Mouse (Mus musculus) heart, adult 18-20 months (tissue): ENCODE results near the gene Sox12. TPM values are rescaled to one million over a fixed set of nuclear protein-coding genes. Genes with fewer than 3 reads are reported as not detected.
"Not testable (repeated sequence)": the region's sequence is repeated elsewhere in the genome, so short reads cannot be mapped to it uniquely, and the experiment has no call there.

Experiments used
- DNase-seq, 2 experiments: peaks; one replicate each; pipeline ENCODE4 v3.0.0; 2021 to 2022; ENCODE audit warnings: mixed read lengths in 1 of 2
- long read RNA-seq, 2 experiments: library from polyadenylated mRNA; stranded (forward); transcript quantifications; one replicate each; pipeline ENCODE4 v2.0.0; 2021
- total RNA-seq, 2 experiments: library from RNA; stranded (reverse); gene quantifications; 2 replicates each; pipeline ENCODE4 v1.2.3; 2021

Gene Sox12
- total RNA-seq = 1 to 10 TPM; 5.7 to 5.8 TPM
- long read RNA-seq, experiment 1, full-length matches to known transcripts = 11 of 11 reads
- long read RNA-seq, experiment 1, partial matches to known transcripts = 0 of 11 reads
- long read RNA-seq, experiment 1, other reads (novel, unspliced or antisense) = 0 of 11 reads
- long read RNA-seq, experiment 2, full-length matches to known transcripts = 1 of 1 reads
- long read RNA-seq, experiment 2, partial matches to known transcripts = 0 of 1 reads
- long read RNA-seq, experiment 2, other reads (novel, unspliced or antisense) = 0 of 1 reads

DNA sequence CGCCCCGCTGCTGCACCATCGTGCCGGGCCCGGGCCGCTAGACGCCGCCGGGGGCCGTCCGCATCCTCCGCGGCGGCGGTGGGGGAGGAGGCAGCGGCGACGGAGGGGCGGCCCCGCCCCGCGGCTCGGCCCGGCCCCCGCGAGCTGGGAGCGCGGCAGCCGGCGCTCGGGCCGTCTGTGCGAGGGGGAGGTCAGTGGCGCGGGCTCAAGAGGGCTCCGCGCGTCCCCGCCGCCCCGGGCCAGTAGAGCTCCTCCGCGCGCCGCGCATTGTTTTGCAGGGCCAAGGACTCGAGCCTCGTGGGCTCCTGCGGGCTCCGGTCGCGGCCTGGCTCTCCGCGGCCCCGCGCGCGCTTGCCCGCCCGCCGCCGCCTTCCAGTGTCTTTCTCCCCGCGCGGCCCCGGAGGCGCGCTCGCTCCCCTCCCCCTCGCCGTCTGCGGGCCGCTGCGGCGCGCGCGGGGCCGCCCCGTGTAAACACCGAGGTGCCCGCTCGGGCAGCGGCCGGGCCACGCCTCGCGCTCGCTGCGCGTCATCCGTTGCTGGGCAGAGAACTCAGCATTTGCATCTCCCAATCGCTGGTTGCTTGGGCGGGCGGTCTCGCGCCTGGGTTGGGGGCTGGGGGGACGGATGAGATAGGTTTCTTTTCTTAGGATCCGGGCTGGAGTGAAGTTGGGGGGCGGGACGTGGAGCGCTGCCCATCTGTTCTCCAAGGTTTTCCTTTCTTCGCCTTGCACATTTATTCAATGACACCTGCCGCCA is at the start of gene Sox12:
Gene Sox12 (minus strand): TSS at position 384 of the 756 bp plus-strand sequence.
- DNase-seq = peak; percentile 94 to 98

DNA sequence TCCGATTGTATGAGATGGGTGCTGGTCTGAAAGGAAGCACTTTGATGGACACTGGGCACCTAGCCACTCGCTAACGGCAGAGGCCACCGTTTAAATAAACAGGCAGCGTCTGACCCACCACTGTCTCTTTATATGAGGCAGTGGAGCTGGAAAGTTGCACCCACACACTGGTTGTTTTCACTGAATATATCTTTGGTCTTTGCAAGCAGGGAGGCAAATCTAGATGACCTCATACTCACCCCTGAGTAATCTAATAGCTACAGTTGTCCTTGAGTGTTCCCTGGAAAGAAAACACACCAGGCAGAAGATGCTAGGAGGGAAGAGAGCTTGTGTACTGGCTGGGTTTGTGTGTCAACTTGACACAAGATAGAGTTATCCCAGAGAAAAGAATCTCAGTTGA is 49.6 kb upstream of the Sox12 start:
- no peak for DNase-seq

DNA sequence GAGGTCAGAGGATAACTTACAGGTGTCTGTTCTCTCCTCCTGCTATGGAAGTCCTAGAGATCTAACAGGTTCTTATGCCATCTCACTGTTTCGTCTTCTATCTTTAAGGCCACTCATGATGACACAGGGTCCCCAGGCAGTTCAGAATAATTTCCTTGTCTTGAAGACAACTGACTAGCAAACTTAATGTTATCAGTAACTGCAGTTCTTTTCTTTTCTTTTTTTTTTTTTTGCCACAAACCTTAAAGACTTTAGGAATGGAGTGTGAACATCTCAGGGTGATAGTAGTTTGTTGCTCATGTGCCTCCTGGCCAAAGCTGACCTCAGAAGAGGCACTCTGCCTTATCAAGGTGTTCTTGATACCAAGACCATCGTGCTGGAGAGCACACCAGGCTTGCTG is 48.8 kb upstream of the Sox12 start:
- DNase-seq = no peak

DNA sequence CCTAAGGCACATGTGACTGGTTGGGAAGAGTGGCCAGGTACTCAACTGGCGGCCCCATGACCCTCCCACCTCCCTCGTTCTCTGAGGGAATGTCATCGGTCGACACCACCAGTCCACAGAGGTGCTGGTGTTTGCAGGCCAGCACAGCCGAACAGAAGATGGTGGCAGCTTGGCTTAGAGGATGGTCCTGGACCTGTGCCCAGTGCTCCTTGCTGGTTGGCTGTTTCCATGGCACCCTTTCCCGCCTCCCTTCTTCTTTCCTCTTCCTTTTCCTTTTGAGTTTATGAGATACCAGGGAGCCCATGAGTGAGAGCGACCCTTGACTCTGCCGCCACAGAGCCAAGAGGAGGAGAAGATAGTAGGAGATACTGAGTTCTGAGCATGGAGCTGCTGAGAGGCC is 45.4 kb upstream of the Sox12 start:
- DNase-seq = no peak

DNA sequence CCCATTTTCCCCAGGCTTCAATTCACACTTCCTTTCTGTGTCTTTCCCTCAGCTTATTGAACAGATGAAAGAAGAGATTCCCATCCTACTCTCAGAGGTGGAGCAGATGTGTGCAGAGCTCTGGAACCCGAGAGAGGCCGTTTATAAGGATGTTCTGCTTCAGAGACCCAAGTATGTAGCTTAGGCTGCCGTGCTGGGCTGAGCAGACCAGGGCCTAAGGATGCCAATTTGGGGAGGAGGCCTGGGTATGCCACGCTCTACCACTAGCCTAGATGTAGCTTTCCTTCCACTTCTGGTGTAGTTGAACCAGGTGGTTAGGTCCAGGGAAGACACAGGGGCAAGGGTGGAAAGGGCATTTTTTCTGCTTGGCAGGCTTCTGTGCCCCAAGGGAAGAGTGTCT is 44.5 kb upstream of the Sox12 start:
- DNase-seq = no peak

DNA sequence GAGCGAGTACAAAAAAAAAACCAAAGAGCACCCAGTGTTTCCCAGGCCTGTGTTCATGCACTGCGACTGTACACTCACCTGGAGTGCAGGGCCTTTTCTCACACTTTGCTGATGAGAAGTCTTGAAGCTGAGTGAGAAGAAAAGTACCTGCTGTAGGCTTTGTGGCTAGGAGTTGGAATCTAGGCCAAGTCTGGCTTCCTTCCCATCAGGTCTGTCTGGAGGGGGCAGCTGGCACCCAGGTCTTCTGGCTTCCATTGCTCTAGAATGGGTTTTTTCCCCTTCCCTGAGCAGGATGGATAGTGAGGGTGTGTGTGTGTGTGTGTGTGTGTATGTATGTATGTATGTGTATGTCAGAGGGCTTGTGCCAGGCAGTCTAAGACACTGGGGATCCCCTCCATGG is 42.0 kb upstream of the Sox12 start:
- no peak for DNase-seq

DNA sequence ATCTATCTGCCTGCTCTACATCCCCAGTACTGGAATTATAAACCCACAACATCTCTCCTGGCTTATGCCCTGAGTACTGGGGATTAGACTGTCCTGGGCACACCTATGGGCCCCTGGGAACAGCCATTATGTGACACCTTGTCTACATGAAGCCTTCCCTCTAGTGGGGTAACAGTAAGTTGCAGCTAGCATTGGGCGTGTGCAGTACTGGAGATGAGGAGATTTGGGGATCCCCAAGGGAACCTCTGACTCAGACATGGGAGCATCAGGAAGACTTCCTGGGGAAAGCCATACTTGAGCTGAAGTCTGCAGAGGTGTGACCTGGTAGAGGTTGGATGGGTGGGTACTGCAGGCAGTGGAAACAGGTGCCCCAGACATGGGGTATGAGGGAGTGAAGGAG is 41.1 kb upstream of the Sox12 start:
- no peak for DNase-seq

DNA sequence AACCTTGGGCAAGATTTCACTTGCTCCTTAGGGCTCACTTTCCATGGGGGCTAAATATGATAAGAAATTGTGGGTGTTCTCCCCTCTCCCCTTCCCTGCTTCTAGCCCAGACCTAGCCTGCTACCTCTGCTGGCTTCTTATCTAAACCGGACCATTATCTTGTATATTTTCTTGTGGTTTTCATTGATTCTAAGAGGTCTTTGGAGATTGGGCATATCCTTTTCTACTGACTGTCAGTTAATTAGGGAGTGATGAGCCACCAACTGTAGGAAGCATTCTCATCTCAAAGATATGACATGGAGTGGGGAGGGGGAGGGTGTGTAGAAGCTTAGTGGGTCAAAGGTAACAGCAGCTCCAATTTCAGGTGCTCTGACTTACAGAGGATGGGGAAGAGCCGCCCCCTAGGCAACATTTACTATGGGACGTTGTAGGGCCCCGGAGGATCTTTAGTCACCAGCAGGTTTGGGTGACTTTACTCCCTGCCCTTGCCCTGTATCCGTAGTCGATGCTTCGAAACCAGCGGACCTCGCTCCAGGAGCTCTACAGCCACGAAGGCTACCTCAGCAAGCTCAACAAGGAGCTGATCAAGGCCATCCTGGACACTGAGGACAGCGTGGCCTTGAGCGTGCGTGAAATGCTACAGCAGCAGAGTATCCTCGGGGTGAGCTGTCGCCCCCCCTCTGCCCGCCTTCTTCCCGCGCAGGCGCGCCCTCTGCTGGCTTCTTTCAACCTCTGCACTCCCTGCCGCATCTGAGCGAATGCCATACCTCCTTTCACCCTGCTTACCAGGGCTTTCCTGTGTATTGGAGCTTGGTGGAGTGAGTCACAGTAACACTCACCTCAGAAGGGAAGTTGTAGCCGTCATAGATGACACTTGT is 39.4 kb upstream of the Sox12 start:
- DNase-seq = peak; percentile 79 to 91

DNA sequence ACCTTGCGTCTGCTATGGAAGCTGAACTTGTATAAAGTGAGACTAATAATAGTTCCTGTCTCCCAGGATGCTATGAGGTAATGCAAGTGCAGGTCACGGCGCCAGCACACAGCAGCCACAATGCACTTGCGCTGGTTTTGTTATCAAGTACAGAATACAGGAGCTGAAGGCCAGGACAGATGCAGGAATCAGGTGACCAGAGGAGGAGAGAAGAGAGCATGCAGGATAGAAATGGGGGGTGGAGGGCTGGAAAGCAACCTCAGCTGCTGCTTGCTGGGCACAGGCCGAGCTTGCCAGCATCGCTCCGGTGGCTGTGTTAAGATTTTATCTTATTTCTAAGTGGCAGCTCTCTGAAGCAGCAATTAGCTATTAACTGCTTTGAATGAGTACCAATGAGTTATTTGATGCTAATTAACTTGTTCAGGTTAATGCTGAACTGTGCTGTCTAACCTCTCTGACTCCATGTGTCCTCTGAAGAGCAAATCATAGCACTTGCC is 38.6 kb upstream of the Sox12 start:
- peak; percentile 38 to 64 for DNase-seq

DNA sequence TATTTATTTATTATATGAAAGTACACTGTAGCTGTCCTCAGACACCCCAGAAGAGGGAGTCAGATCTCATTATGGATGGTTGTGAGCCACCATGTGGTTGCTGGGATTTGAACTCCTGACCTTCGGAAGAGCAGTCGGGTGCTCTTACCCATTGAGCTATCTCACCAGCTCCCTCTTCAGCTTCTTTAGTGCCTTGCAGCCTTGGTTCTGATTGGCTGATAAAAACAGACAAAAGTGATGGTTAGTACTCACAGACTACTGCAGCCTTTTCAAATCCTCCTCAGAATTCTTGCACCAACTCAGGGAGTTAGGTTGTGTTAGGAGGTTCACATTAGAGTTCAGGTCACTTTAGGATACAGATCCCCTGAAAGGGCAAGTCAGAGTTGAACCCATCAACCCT is 30.6 kb upstream of the Sox12 start:
- DNase-seq = not testable (repeated sequence)

DNA sequence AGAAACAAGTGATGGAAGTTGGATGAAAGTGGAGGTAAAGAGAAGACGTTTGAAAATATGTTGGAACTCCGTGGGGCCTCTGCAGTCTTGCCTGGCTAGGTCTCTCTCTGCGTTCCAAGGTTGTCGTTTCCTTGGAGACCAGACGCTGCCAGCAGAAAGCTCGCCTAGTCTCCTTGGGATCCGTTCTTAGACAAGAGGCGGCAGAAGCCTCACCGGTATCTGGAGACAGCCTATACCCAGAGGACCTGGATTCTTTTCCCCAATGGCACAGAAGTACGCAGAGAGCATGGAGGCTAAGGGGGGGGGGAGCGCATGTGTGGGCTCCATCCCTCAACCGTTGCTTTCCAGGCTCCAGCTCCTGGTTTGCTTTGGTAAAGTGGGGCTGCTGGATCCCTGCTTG is 29.6 kb upstream of the Sox12 start:
- no peak for DNase-seq

DNA sequence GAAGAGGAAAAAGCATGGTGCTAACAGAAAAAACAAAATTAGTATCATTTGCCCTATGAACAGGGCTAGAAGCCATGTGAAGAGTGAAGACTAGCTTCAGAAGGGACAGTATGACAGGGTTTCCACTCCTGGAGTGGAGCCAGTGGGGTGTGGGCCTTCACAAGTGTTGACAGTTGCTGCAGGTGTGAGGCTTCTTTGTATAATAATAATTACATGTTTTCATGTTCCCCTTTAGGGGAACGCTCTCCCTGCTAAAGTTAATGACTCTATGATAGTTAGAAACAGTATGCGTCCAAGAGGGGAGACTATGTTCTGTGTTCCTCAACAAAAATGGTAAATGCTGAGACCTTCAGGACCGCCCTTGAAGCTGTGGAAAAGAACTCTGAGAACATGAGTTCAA is 17.9 kb upstream of the Sox12 start:
- no peak for DNase-seq

DNA sequence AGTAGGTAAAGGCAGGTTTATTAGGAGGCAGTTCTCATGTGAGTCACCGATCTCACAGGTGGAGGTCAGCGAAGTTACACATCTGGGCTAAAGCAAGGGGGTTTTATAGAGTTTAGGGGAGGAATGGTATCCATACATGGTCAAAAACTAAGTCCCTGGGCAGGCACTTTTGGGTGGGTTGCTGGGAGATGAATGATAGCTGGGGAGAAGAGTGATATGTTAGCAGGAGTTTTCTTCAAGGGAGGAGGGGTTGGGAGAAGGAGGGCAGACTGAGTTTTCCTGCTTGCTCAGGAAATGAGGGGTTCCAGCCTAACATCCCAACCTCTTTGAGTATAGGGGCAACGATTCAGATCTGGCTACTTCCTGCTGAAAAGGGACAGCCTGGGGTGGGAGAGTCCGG is 17.4 kb upstream of the Sox12 start, which contains the start of gene 6820408C15Rik:
Gene 6820408C15Rik (plus strand): TSS at position 301 of the 400 bp plus-strand sequence.
- no peak for DNase-seq

DNA sequence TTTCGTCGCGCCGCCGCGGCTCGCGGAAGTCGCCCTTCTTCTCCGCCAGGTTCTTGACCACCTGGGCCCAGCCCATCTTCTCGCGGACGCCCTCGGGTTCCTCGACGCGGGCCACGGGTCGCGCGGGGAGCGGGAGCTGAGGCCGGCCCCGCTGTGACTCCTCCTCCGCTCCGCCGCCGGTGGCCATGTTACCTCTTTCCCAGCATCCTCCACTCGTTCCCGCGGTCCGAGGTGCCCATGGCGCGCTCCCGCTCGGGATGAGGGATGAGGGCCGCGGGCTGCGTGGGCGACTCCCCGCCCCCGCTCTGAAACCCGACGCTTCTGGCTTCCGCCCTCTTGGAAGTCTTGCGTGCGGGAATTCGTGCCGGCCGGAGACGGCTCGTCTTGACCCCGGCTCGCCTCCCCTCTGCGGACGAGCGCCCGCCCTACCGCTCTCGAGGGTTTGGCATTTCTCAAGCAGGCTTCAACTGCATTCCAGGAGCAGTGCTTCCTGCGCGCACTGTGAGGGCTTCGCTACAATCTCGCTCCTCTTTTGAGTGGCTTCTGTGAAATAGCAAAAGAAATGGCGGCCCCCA is 16.8 kb upstream of the Sox12 start, which contains the start of gene Zcchc3:
Gene Zcchc3 (minus strand): TSS at position 437 of the 575 bp plus-strand sequence.
- peak; percentile 90 for DNase-seq

DNA sequence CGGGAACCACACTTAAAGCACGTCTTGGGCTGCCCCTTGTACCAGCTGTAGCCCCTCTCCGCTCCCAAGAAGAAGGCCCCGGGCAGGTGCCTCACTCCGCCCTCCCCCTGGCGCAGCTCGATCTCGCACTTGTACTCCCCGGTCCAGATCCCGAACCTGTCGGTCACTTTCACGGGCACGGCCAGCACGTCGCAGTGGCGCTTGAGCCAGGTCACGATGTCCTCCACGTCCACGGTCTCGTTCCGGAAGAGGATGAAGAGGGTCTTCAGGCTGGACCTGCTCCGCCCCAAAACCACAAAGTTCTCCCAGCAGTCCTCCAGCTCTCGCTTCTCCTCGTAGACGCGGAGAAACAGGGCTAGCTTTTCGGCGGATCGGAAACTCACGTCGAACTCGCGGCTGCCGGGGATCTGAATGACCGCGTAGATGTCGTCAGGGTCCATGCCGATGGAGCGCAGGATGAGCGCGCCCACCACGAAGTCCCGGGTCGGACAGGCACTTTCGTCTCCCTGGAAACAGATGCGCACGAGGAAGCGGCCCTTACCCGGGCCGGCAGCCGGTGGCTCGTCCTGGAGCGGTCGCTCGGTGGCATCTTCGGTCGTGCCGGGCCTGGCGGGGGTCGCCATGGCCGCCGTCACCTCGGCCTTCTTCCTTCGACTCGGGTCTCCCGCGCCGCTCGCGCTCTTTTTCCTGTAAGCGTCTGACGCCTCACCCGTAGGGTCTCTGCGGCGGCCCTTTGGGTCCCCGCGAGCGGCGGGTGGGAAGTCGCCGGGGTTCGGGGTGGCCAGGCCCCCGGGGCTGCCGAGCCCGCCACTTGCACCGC is 16.1 kb upstream of the Sox12 start:
- DNase-seq = peak; percentile 29 to 53

DNA sequence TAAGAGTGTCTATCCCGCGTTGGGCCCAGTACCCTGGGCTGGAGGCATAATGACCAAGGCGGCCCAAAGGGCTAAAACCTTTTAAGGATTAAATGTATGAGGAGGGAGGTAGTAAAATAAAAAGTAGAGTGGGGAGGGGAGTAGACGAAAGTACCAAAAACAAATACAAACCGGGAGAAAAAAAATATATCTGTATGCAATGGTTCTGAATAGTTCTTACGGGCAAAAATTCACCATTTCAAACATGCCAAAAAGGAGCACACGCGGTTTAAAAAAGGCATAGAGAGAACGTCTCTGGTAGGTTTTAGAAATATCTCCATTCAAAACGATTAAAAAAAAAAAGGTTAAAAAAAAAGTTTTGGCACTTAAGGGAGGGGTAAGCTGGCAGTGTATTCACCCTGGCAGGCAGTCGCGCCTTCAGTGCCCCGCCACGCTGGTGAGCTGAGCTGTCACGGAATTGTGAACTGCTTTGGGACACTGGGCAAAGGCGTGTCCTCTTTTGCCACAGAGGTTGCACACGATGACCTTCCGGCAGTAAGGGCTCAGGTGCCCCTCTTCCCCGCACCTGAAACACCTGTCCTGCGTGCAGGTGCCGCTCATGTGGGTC is 15.4 kb upstream of the Sox12 start:
- no peak for DNase-seq

DNA sequence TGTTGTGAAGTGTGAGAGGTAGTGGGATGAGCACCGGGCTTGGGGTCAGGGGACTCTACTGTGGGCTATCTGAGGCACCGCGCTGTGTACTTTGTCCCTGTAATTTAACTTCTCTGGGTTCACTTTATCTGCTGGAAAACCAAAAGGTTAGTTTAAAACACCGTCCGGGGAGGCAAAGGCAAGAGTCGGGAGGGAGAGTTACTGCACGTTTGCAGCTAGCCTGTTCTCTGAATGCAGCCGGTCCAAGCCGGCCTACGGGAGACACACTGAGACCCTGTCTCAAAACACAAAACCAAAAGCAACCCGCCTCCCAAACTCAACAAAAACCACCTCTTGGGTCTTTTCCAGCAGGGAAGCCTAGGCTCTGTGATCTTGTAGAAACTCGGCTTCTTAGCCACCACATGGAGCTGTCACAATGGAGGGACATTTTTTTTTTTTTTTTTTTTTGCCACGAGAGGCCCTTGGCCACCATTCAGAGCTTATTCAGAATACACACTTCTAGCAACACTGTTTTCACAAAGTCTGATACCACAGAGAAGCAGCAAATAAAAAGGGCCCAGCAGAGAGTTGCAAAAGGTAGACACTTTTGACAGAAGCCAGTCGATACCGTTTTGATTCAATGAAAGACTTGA is 14.8 kb upstream of the Sox12 start:
- no peak for DNase-seq

DNA sequence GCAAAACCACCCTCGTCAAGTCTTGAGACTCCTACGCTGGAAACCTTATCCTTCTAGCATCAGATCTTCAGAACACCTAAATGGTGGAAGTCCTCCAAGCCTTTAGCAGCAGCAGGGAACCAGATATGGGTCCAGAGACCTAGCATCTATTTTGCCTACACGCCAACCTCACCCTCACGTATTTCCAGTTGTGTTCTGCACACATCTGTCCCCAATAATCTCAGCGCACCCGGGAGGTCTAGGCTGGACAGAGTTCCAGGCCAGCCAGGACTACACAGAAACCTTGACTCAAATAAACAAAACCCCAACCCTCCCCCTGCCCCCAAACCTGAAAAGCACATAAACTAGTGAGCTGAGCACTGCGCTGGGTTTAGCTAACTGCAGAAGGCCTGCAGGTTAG is 13.6 kb upstream of the Sox12 start:
- no peak for DNase-seq

DNA sequence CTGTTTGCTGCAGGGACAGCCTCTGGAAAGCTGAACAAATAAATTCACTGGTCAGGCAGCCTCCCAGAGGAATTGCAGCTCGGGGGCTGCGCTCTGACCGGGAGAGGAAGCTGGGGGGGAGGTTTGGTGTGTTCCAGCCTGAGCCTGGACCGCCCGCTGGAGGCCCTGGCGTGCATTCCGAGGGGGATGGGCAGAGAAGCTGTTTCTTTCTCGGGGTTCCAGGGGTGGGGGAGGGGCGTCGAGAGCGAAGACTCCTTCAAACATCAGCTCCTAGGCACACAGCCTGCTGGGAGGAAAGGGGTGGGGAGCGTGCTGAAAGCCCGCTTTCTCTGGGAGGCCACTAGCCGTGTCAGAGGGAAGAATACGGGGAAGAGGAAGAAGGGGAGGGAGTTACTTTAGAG is 13.1 kb upstream of the Sox12 start:
- peak; percentile 87 to 88 for DNase-seq

DNA sequence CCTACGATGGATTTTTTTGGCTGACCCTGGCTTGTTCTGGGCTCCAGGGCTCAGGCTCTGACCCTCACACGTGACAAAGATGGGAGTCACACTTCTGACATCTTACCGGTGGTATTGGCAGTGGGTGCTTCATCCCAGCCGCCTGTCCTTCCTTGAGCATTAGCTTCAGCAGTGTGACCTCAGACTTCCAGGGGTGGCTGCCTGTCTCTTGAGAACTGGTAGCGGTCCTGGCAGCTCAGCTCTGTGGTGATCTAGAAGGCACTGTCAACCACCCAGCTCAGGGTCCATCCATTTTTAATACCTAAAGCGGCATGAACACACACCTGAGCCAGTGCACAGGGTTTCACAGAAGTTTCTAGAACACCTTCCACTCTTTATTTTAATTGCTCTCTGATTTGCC is 11.9 kb upstream of the Sox12 start:
- no peak for DNase-seq
